Mouse (Mus musculus) cortical plate, adult 2 months (tissue): ENCODE data around the gene Ccdc27. TPM values are rescaled to one million over a fixed set of nuclear protein-coding genes. Genes with fewer than 3 reads are reported as not detected.
A peak's percentile ranks its signal among the peaks of the same experiment; 100 is the strongest.

Source experiments
- H3K27ac ChIP-seq: fragments of 200-500 bp; 2 replicates; pipeline ENCODE4 v1.5.1; 2012; ENCODE audit warnings: low read length, control low read depth, inconsistent platforms; ENCODE audit not compliant: insufficient read depth
- H3K4me1 ChIP-seq: fragments of 200-500 bp; 2 replicates; pipeline ENCODE4 v1.6.1; 2011; ENCODE audit warnings: low read length; ENCODE audit not compliant: control insufficient read depth, insufficient read depth
- H3K4me3 ChIP-seq: fragments of 200-500 bp; 2 replicates; pipeline ENCODE4 v1.5.1; 2011; ENCODE audit warnings: mild to moderate bottlenecking, low read length, control low read depth; ENCODE audit not compliant: insufficient read depth
- CTCF ChIP-seq: fragments of 200-500 bp; IDR thresholded peaks from 2 replicates; pipeline ENCODE4 v1.5.1; 2011; ENCODE audit warnings: mild to moderate bottlenecking, control low read depth, low read length; ENCODE audit not compliant: insufficient read depth; ENCODE audit errors: extremely low read depth
- POLR2A ChIP-seq: fragments of 200-500 bp; IDR thresholded peaks from 2 replicates; pipeline ENCODE4 v1.6.1; 2011; ENCODE audit warnings: mild to moderate bottlenecking, low read length, control low read depth; ENCODE audit not compliant: insufficient read depth; ENCODE audit errors: extremely low read depth
- polyA plus RNA-seq: library from polyadenylated mRNA; depleted of rRNA; stranded (reverse); fragments of >200 nt; gene quantifications from 2 replicates; pipeline ENCODE4 v1.2.3, GENCODE M21; 2012

Gene Ccdc27
- polyA plus RNA-seq, 1 experiment = not detected

DNA sequence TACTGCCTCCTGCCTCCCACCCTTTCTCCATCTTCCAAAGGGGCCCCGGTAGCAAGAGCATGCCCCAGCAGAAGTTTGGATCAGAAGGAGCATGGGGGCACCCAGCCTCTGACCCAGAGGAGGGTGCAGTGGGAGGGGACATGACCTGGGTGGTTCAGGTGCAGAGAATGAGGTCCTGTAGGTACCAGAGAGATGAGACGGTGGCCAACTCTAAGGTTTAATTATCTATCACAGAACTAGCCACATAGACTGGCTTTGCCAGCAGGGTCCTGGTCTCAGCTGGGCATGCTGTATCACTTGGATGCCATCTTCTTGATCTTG is 16.1 kb downstream of the Ccdc27 start:
- Histone ChIP-seq H3K4me1 (peaks cover 11% of the 10 kb centered on the region), H3K4me3 (peak overlapping the region; percentile 20; the same call in 1 of the 2 replicates), H3K27ac (no peak overlapping the region)
- TF ChIP-seq POLR2A (no peak), CTCF (no peak)

- Histone ChIP-seq H3K4me3 (peak within 1 kb of the TSS; percentile 20), H3K4me1 (peaks cover 11% of the 10 kb centered on the region), H3K27ac (peak within 1 kb of the TSS; percentile 83)
- peak; percentile 49 for TF ChIP-seq CTCF
- no peak for TF ChIP-seq POLR2A
These were observed 16.6 kb downstream of the Ccdc27 start, which contains the start of gene Smim1 for GRCm38 (mm10) chr4:154025641-154026440. Gene Smim1 (minus strand): TSS chr4:154026230.

- peak overlapping the region; percentile 83 for H3K27ac ChIP-seq
- H3K4me3 ChIP-seq = peak overlapping the region; percentile 20
- TF ChIP-seq POLR2A = no peak
- TF ChIP-seq CTCF = no peak
These were observed 17.6 kb downstream of the Ccdc27 start for GRCm38 (mm10) chr4:154024729-154025521.

DNA sequence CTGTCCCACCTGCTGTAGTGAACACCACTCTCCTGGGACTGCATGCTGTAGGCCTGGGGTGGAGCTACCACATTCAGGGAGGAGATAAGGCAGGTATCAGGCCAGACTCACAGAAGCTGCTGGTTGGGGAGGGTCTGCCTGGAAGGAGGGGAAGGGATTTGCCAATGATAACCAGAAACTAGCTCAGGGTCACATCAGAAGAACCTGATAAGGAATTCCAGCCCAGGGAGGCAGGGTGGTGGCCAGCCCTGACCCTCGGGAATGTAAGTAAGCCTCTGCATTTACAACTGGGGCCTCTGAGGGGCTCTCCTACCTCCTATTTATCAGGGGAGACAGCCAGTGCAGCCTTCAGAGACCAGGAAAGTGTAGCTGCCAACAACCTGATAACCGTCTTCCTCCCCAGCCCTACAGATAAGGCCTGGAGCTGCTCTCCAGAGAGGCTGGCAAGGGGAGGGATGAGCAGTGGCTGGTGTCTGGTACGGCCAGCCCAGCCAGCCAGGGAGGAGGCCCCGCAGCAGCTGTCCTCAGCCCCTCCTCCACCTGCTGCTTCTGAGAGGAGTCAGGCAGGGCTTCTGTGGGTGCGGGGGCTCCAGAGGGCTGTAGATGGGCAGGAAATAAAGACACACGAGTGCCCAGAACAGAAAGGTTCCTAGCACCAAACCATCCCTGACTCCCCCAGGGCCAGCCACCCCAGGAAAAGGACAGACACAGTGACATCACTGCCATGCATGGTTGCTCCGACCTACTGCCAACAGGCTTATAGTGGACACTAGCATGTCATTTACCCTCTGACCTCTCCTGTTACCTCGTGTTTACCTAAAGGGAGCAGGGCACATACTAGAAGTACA is 18.5 kb downstream of the Ccdc27 start:
- Histone ChIP-seq H3K27ac (peak overlapping the region; percentile 83), H3K4me1 (peaks cover 11% of the 10 kb centered on the region), H3K4me3 (no peak overlapping the region)
- TF ChIP-seq CTCF (no peak), POLR2A (no peak)

More at GRCm38 (mm10) chr4:154024729-154025521, 17.6 kb downstream of the Ccdc27 start:
- peaks cover 11% of the 10 kb centered on the region for H3K4me1 ChIP-seq

DNA sequence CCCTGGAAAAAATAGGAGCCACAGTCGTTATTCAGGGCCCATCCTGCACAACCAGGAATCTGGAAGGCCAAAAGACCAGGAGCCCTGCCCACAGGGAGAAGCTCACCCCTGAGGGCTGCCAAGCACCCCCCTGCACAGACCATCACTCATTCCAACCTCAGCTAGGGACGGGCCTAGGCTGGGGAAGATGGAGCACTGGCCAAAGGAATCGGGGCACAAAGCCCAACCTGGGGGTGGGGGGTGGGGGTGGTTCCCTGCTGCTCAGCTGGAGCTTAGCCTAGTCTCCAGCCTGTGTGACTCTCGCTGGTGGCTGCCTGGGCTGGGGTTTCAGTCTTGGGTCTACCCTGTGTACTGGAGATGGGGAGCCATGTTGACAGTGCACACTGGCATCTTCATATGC is 19.6 kb downstream of the Ccdc27 start:
- H3K27ac ChIP-seq = peak overlapping the region; percentile 83

DNA sequence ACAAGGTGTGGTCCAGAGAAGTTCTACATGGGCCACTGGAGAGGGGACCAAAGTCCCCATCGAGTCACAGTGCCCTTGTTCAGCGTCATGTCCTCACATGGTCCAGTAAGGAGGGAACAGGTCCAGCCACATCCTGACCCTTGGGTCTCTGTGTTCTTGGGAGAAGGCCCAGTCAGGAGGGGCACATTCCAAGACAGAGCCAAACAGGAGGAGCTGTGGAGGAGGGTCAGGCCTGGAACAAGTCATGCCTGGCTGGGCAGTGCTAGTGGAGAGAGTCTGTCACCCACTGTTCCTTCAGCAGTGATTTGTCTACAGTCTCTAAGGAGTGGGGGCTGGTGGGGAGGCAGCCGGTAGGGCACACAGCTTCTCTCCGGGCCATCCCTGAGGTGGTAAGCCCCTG is 20.1 kb downstream of the Ccdc27 start:
- Histone ChIP-seq H3K4me1 (peaks cover 11% of the 10 kb centered on the region), H3K27ac (peak overlapping the region; percentile 83)
- TF ChIP-seq POLR2A = no peak
- TF ChIP-seq CTCF = no peak

More for the DNA sequence above, 19.6 kb downstream of the Ccdc27 start:
- peaks cover 11% of the 10 kb centered on the region for H3K4me1 ChIP-seq
- H3K4me3 ChIP-seq = no peak overlapping the region
- TF ChIP-seq CTCF = no peak

GRCm38 (mm10) chr4:154021432-154021831 is 21.0 kb downstream of the Ccdc27 start:
- no peak overlapping the region for H3K27ac ChIP-seq
- TF ChIP-seq CTCF (no peak), POLR2A (no peak)

More for the DNA sequence above, 20.1 kb downstream of the Ccdc27 start:
- H3K4me3 ChIP-seq = no peak overlapping the region

DNA sequence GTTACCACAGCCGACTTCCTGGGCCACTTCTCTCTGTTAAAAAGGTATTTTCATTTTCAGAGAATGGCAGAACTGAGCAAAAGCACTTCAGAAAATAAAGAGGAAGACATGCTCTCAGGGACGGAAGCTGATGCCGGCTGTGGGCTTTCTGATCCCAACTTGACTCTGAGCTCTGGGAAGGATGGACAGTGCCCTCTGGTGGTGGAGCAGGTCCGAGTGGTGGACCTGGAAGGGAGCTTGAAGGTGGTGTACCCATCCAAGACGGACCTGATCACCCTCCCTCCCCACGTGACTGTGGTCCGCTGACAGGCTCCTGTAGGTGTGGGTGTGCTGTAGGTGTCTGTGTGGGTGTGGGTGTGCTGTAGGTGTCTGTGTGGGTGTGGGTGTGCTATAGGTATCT is 22.9 kb downstream of the Ccdc27 start:
- Histone ChIP-seq H3K4me3 (no peak overlapping the region), H3K27ac (peak overlapping the region; percentile 18; the same call in 1 of the 2 replicates), H3K4me1 (peaks cover 9% of the 10 kb centered on the region)
- TF ChIP-seq POLR2A (no peak), CTCF (peak; percentile 56)

More at GRCm38 (mm10) chr4:154021432-154021831, 21.0 kb downstream of the Ccdc27 start:
- Histone ChIP-seq H3K4me3 (no peak overlapping the region), H3K4me1 (peaks cover 11% of the 10 kb centered on the region)

- Histone ChIP-seq H3K27ac (no peak overlapping the region), H3K4me3 (no peak overlapping the region), H3K4me1 (peaks cover 7% of the 10 kb centered on the region)
- TF ChIP-seq POLR2A (no peak), CTCF (no peak)
These were observed 27.0 kb downstream of the Ccdc27 start for GRCm38 (mm10) chr4:154015476-154015875.
